Mouse (Mus musculus): ENCODE measurements around the gene Ppm1l. TPM values are rescaled to one million over a fixed set of nuclear protein-coding genes. Genes with fewer than 3 reads are reported as not detected.

Ppm1l gene
- 6.0 and 7.0 TPM in 2 replicates for polyA plus RNA-seq (2015; fragmentation: Nextera tagmentation; extraction: Ambion mirVana)

DNA sequence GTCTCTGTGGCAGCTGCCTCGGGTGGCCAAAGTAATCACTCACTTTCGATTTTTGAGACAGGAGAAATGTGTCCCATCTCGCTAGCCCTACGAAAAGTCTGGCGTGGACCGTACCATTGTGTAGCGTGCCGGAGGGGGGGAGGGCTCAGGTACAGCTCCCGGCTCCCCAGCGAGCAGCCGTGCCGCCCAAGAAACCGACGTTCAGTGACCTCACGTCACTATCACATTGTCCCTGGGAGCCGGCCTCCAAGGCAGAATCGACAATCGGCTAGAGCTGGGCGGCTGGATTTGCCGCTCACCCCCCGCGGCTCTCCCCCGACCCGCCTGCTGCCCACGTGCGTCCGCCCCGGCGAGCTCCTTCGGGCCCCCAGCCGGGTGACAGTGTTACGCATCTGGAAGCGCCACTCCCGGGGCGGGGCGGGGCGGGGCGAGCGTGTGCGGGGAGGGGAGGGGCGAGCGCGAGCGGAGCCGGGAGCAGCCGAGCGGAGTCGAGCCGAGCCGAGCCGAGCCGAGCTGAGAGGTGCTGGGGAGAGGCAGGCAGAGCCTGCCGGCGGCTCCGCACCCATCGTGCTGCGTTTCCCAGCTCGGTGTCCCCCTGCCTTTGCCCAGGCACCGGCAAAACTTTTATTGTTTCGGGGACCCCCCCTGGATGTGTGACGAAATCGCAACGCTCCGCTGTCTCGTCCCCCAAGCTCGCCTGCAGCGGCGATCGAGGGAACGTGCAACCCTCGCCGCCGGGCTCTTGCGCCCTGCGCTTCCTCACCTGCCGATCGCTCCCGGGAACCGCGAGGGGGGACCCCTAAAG, at the start of gene Ppm1l:
TSS of gene Ppm1l (plus strand) at position 471 of the 805 bp plus-strand sequence.
- Histone ChIP-seq H3K9me3 (ENCODE audit: control insufficient read depth, low read length) (no peaks in the 10 kb centered on the region), H3K4me2 (replicated peaks; ENCODE audit: low read depth) (peak within 1 kb of the TSS; percentile 93), H3K27ac (replicated peaks) (peak within 1 kb of the TSS; percentile 90), H3K9ac (ENCODE audit: low read length) (peak within 1 kb of the TSS; percentile 76), H3K4me3 (ENCODE audit: low read depth, low read length) (peak within 1 kb of the TSS; percentile 75), H3K27me3 (ENCODE audit: control insufficient read depth, insufficient read depth, low read length) (no peaks in the 10 kb centered on the region), H3K4me1 (replicated peaks; ENCODE audit: control insufficient read depth, insufficient read depth) (peaks cover 3% of the 10 kb centered on the region), H3K36me3 (ENCODE audit: control insufficient read depth, insufficient read depth, low read length) (no peaks in the 10 kb centered on the region)
- ATAC-seq (ENCODE audit: low FRiP score, low TSS enrichment) (peak; percentile 99), DNase-seq (ENCODE audit: low spot score) (peak; percentile 98)
- WGBS: 2% methylated on average over 66 of the region's 80 CpGs
- TF ChIP-seq CTCF (IDR thresholded peaks at IDR 0.05; ENCODE audit: low read depth): no peak
- no peak for TF ChIP-seq EP300 (optimal IDR thresholded peaks at IDR 0.05)

DNA sequence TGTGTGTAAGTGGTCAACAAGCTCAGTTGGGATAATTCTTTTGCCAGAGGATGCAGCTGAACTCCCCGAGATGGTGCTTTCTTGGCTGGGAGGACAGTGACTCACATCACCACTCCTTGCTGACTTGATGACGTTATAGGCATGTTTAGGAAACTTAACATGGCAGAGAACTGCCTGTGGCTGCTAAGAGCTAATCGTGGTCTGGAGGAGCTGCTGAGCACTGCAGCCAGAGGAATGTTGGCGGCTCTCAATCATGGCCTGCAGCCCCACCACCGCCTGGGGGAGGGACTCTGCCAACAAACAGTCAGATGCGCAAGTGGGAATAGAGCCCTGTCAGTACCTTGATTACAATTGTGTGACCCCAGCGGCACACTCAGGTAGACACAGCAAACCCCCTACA, 44.8 kb upstream of the Ppm1l start:
- no peaks in the 10 kb centered on the region for H3K4me1 ChIP-seq (replicated peaks; ENCODE audit: control insufficient read depth, insufficient read depth)
- ATAC-seq (ENCODE audit: low FRiP score, low TSS enrichment) (peak; percentile 56; the same call in 1 of the 2 replicates), DNase-seq (ENCODE audit: low spot score) (no peak)
- no peaks in the 10 kb centered on the region for H3K9me3 ChIP-seq (ENCODE audit: control insufficient read depth, low read length)
- WGBS: 54% methylated on average over 7 of the region's 7 CpGs
- H3K4me3 ChIP-seq (ENCODE audit: low read depth, low read length): no peak overlapping the region
- TF ChIP-seq CTCF (IDR thresholded peaks at IDR 0.05; ENCODE audit: low read depth) (no peak), EP300 (optimal IDR thresholded peaks at IDR 0.05) (no peak)
- H3K27ac ChIP-seq (replicated peaks): no peak overlapping the region
- H3K27me3 ChIP-seq (ENCODE audit: control insufficient read depth, insufficient read depth, low read length): no peaks in the 10 kb centered on the region
- H3K9ac ChIP-seq (ENCODE audit: low read length): no peak overlapping the region
- H3K4me2 ChIP-seq (replicated peaks; ENCODE audit: low read depth): no peak overlapping the region
- H3K36me3 ChIP-seq (ENCODE audit: control insufficient read depth, insufficient read depth, low read length): no peaks in the 10 kb centered on the region

DNA sequence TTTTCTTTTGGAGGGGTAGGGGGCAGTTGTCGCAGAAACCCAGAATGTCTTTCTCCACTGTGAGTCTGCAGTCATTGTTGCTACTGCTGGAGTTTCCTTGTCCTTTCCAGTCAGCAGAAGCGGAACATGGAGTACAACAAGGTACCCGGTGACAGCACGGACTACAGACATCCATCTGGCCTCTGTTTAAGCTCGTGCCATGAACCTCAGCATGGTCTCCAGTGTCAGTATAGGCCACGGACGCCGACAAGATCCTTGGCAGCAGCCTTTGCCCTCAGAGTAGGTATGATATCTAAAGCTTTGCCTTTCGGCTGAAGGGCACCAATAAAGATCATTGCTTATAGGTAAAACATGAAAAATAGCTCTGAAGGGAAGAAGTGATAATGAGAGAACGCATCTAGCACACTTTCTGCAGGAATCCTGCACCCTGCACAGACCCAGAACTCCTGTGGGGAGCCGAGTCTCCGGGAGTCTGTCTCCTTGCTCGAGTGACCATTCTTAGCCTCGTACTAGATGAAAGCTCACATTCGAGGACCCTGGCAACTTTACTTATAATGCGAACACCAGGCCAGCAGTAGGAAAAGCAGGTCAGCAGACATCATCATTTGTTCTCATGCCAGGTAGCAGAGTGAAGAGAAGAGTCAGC, 42.5 kb upstream of the Ppm1l start:
- Histone ChIP-seq H3K4me3 (ENCODE audit: low read depth, low read length) (no peak overlapping the region), H3K9me3 (ENCODE audit: control insufficient read depth, low read length) (no peaks in the 10 kb centered on the region), H3K4me1 (replicated peaks; ENCODE audit: control insufficient read depth, insufficient read depth) (no peaks in the 10 kb centered on the region), H3K27ac (replicated peaks) (no peak overlapping the region), H3K4me2 (replicated peaks; ENCODE audit: low read depth) (no peak overlapping the region), H3K36me3 (ENCODE audit: control insufficient read depth, insufficient read depth, low read length) (no peaks in the 10 kb centered on the region), H3K9ac (ENCODE audit: low read length) (no peak overlapping the region), H3K27me3 (ENCODE audit: control insufficient read depth, insufficient read depth, low read length) (no peaks in the 10 kb centered on the region)
- no peak for TF ChIP-seq EP300 (optimal IDR thresholded peaks at IDR 0.05)
- TF ChIP-seq CTCF (IDR thresholded peaks at IDR 0.05; ENCODE audit: low read depth): no peak
- no peak for DNase-seq (ENCODE audit: low spot score)
- ATAC-seq (ENCODE audit: low FRiP score, low TSS enrichment): no peak
- 87% methylated on average over 16 of the region's 16 CpGs for WGBS

DNA sequence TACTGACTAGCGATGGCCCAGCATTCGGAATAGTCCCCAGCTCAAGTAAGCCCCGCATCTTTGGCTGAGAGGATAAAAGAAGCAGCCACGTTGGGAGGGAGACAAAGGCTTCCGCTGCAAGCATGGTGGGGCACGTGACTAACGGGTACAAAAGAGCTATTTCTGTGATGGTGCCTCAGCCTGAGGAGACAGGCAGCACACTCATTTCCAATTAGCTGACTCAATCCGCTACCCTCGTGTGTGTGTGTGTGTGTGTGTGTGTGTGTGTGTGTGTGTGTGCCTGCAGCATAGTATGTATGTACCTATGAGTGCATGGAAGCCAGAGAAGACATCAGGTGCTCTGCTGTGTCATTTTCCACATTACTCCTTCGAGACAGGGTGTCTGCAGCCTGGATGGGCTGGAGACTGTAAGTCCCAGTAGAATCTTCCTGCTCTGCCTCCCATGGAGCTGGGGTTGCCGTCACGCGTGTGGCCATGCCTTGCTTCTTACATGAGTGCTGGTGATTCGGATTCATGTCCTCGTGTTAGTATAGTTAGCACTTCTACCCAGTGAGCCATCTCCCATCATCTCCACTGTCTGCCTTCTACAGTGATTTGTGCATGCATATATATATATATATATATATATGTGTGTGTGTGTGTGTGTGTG, 41.9 kb upstream of the Ppm1l start:
- TF ChIP-seq EP300 (optimal IDR thresholded peaks at IDR 0.05): no peak
- no peak for TF ChIP-seq CTCF (IDR thresholded peaks at IDR 0.05; ENCODE audit: low read depth)
- no peak overlapping the region for H3K4me3 ChIP-seq (ENCODE audit: low read depth, low read length)
- 76% methylated on average over 15 of the region's 15 CpGs for WGBS
- no peak overlapping the region for H3K27ac ChIP-seq (replicated peaks)
- no peaks in the 10 kb centered on the region for H3K27me3 ChIP-seq (ENCODE audit: control insufficient read depth, insufficient read depth, low read length)
- H3K4me2 ChIP-seq (replicated peaks; ENCODE audit: low read depth): no peak overlapping the region
- no peaks in the 10 kb centered on the region for H3K36me3 ChIP-seq (ENCODE audit: control insufficient read depth, insufficient read depth, low read length)
- H3K9me3 ChIP-seq (ENCODE audit: control insufficient read depth, low read length): no peaks in the 10 kb centered on the region
- no peak for DNase-seq (ENCODE audit: low spot score)
- H3K4me1 ChIP-seq (replicated peaks; ENCODE audit: control insufficient read depth, insufficient read depth): no peaks in the 10 kb centered on the region
- H3K9ac ChIP-seq (ENCODE audit: low read length): no peak overlapping the region
- ATAC-seq (ENCODE audit: low FRiP score, low TSS enrichment): no peak

DNA sequence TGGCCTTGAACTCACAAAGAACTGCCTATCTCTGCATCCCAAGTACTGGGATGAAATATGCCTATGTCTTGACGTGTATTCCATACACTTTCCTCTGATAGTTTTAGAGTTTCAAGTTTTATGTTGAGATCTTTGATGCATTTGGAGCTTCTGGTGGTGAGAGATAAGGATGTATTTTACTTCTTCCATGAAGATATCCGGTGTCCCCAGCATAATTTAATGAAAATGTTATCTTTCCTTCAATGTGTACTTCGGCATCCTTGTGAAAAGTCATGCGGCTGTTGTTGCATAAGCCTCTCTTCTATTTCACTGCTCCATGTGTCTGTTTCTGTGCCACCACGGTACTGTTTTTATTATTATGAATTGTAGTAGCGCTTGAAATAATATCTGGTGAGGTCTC, 38.0 kb upstream of the Ppm1l start:
- Histone ChIP-seq H3K9me3 (ENCODE audit: control insufficient read depth, low read length) (no peaks in the 10 kb centered on the region), H3K4me3 (ENCODE audit: low read depth, low read length) (no peak overlapping the region), H3K9ac (ENCODE audit: low read length) (no peak overlapping the region), H3K4me2 (replicated peaks; ENCODE audit: low read depth) (no peak overlapping the region), H3K36me3 (ENCODE audit: control insufficient read depth, insufficient read depth, low read length) (no peaks in the 10 kb centered on the region), H3K4me1 (replicated peaks; ENCODE audit: control insufficient read depth, insufficient read depth) (no peaks in the 10 kb centered on the region), H3K27me3 (ENCODE audit: control insufficient read depth, insufficient read depth, low read length) (no peaks in the 10 kb centered on the region), H3K27ac (replicated peaks) (no peak overlapping the region)
- no peak for ATAC-seq (ENCODE audit: low FRiP score, low TSS enrichment)
- DNase-seq (ENCODE audit: low spot score): no peak
- TF ChIP-seq CTCF (IDR thresholded peaks at IDR 0.05; ENCODE audit: low read depth) (no peak), EP300 (optimal IDR thresholded peaks at IDR 0.05) (no peak)
- 88% methylated on average over 6 of the region's 6 CpGs for WGBS

Measured in stomach, postnatal 0 days (tissue).